Mouse (Mus musculus) lung, adult 2 months (tissue): ENCODE results near the gene Adam1b.

ENCODE experiments used
- CTCF ChIP-seq: fragments of 200-500 bp; IDR thresholded peaks from 2 replicates; pipeline ENCODE4 v1.5.1; 2011; ENCODE audit warnings: mild to moderate bottlenecking, low read length, control low read depth; ENCODE audit not compliant: insufficient read depth
- POLR2A ChIP-seq: fragments of 200-500 bp; IDR thresholded peaks from 2 replicates; pipeline ENCODE4 v1.6.1; 2011; ENCODE audit warnings: low read depth, mild to moderate bottlenecking, control low read depth, low read length, borderline replicate concordance; ENCODE audit errors: extremely low read depth

DNA sequence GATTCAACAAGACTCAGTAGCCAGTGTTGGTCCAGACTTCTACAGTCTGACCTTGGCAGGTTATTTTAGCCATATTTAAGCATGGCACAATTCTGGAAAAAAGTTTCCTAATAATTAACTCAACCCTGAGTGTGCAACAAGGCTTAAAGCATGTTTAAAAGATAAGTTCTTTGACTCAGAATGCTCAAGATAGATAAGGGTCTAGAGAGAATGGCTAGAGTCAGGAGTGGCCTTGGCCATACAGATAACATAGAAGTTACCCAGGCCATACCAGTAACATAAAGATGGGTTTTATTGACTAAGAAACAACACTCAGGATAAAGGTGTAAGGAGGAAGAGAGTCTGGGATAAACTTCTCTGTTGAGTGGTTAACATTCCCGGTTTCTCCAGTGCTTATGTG, 27.2 kb downstream of the Adam1b start:
- TF ChIP-seq CTCF (no peak), POLR2A (no peak)
